Mouse (Mus musculus): ENCODE results near the gene Exoc7.

GRCm38 (mm10) chr11:116318719-116319659, 12.0 kb upstream of the Exoc7 start:
- peak; percentile 52 for TF ChIP-seq CTCF (conservative IDR thresholded peaks at IDR 0.05; ENCODE audit: low read length)
- TF ChIP-seq NANOG (IDR thresholded peaks at IDR 0.05; ENCODE audit: borderline replicate concordance, low read length): no peak
- no peak for TF ChIP-seq POU5F1 (IDR thresholded peaks at IDR 0.05; ENCODE audit: borderline replicate concordance, low read length)

Data from E14TG2a.4 (cell line).